Mouse (Mus musculus) forebrain, embryonic 16.5 days (tissue): ENCODE measurements around the gene Ndufa1. TPM values are rescaled to one million over a fixed set of nuclear protein-coding genes. Genes with fewer than 3 reads are reported as not detected.
"Not testable (repeated sequence)": the region's sequence is repeated elsewhere in the genome, so short reads cannot be mapped to it uniquely, and the experiment has no call there.

Experiments used
- ATAC-seq: fragments of 200-750 bp; cut with Nextera tagmentation; 2 replicates; pipeline ENCODE4 v1.8.0; 2017; ENCODE audit warnings: mild to moderate bottlenecking, moderate library complexity
- H3K27ac ChIP-seq: fragments of 300-500 bp; sonication (generic); 2 replicates; pipeline ENCODE4 v1.5.1; 2014; ENCODE audit warnings: low read length, control low read depth
- H3K27me3 ChIP-seq: fragments of 300-500 bp; sonication (generic); replicated peaks from 2 replicates; pipeline ENCODE4 v1.6.1; 2014; ENCODE audit warnings: low read length; ENCODE audit not compliant: control insufficient read depth, insufficient read depth
- H3K36me3 ChIP-seq: fragments of 300-500 bp; sonication (generic); 2 replicates; pipeline ENCODE4 v1.6.1; 2014; ENCODE audit not compliant: control insufficient read depth, insufficient read depth
- H3K4me1 ChIP-seq: fragments of 300-500 bp; sonication (generic); replicated peaks from 2 replicates; pipeline ENCODE4 v1.6.1; 2014; ENCODE audit warnings: low read length; ENCODE audit not compliant: control insufficient read depth, insufficient read depth
- H3K4me2 ChIP-seq: fragments of 300-500 bp; sonication (generic); 2 replicates; pipeline ENCODE4 v1.6.1; 2014; ENCODE audit warnings: mild to moderate bottlenecking, low read length, control low read depth
- H3K4me3 ChIP-seq: fragments of 300-500 bp; sonication (generic); replicated peaks from 2 replicates; pipeline ENCODE4 v1.5.1; 2014; ENCODE audit warnings: mild to moderate bottlenecking, low read length, control low read depth
- H3K9ac ChIP-seq: fragments of 300-500 bp; sonication (generic); replicated peaks from 2 replicates; pipeline ENCODE4 v1.6.1; 2014; ENCODE audit warnings: low read depth, low read length, control low read depth
- H3K9me3 ChIP-seq: fragments of 300-500 bp; sonication (generic); 2 replicates; pipeline ENCODE4 v1.6.1; 2016; ENCODE audit warnings: low read length; ENCODE audit not compliant: control insufficient read depth
- WGBS: fragments of 180-500 bp; shearing (Covaris S2); extraction: QIAGEN DNeasy Blood & Tissue Kit; methylation state at CpG from one replicate; pipeline ENCODE4 v1.1.7; 2014; 5-methylcytosine and 5-hydroxymethylcytosine counted together
- polyA plus RNA-seq: library from polyadenylated mRNA; unstranded; fragments of >200 nt; fragmentation: Nextera tagmentation; extraction: Ambion mirVana; gene quantifications from 2 replicates; pipeline ENCODE4 v1.2.1, GENCODE M21; 2015

The Ndufa1 gene
- polyA plus RNA-seq, 1 experiment from 2014 or later, result 446 TPM

DNA sequence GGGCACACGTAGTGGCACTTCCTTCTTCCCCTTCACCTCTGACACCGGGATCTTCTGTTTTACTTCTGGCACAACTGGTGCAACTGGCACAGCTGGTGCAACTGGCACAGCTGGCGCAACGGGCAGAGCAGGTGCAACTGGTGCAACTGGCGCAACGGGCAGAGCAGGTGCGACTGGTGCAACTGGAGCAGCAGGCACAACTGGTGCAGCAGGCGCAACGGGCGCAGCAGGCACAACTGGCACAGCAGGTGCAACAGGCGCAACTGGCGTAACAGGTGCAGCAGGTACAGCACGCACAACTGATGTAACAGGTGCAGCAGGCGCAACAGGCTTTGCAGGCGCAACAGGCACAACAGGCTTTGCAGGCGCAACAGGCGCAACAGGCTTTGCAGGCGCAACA, 27.8 kb downstream of the Ndufa1 start:
- Histone ChIP-seq H3K27ac (no peak overlapping the region), H3K27me3 (no peaks in the 10 kb centered on the region), H3K4me3 (no peak overlapping the region), H3K9ac (no peak overlapping the region), H3K4me2 (no peak overlapping the region), H3K9me3 (no peaks in the 10 kb centered on the region), H3K4me1 (no peaks in the 10 kb centered on the region), H3K36me3 (no peaks in the 10 kb centered on the region)
- ATAC-seq, result no peak
- 72% methylated on average over 18 of the region's 18 CpGs for WGBS

- WGBS, result 72% methylated on average over 10 of the region's 10 CpGs
- no peak for ATAC-seq
- no peaks in the 10 kb centered on the region for H3K36me3 ChIP-seq
- H3K9ac ChIP-seq, result no peak overlapping the region
- H3K4me2 ChIP-seq, result no peak overlapping the region
- H3K4me1 ChIP-seq, result no peaks in the 10 kb centered on the region
- no peaks in the 10 kb centered on the region for H3K9me3 ChIP-seq
- H3K27ac ChIP-seq, result no peak overlapping the region
- no peak overlapping the region for H3K4me3 ChIP-seq
- no peaks in the 10 kb centered on the region for H3K27me3 ChIP-seq
These were observed 29.8 kb downstream of the Ndufa1 start for GRCm38 (mm10) chrX:37161169-37161568.

DNA sequence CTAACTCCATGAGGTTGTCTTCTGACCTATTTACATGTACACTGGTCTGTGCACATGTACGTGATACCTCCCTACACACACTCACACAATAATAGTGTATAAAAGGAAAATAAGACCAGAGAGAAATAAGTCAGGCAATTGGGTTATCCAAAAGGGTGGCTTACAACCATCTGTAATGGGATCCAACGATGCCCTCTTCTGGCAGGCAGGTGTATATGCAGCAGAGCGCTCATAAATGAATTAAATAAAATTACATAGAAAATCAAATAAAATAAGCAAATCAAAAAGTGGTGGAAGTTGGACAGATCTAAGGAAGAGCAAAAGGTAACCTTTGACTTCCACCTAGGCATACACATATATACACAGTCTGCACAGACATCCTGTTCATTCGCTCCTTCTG, 33.1 kb downstream of the Ndufa1 start:
- Histone ChIP-seq H3K9ac (no peak overlapping the region), H3K4me2 (no peak overlapping the region), H3K9me3 (no peaks in the 10 kb centered on the region), H3K27me3 (no peaks in the 10 kb centered on the region), H3K27ac (no peak overlapping the region), H3K36me3 (no peaks in the 10 kb centered on the region), H3K4me1 (no peaks in the 10 kb centered on the region), H3K4me3 (no peak overlapping the region)
- ATAC-seq, result no peak
- 60% methylated on average over 4 of the region's 4 CpGs for WGBS

DNA sequence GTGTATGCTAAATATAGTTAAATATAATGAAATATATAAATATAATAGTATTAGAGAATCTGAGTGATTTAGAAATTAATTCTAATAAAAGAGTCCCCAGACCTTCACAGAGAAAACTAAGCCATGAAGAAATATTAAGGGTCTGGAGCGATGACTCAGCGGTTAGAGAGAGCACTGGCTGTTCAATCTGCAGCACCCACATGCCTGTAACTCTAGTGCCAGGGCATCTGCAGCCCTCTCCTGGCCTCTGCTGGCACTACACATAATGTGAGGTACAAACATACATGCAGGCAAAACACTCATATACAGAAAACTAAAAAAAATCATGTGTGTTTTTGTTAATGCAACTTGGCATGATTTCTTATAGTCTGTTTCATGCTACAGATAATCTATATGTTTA, 46.0 kb downstream of the Ndufa1 start:
- ATAC-seq, result no peak

DNA sequence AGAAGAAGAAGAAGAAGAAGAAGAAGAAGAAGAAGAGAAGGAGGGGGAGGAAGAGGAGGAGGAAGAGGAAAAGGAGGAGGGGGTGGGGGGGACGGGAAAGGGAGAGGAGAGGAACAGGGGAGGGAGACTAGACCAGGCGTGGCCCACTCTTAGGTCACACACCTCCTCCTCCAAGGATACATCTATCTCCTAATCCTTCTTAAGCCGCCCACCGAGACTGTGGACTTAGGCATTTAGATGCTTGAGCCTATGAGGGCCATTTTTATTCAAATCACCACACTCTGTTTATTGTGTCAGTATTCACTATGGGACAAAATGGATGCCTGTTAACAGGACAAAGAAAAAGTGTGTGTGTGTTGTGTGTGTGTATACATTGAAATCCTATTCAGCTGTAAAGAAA, 46.5 kb downstream of the Ndufa1 start:
- ATAC-seq, H3K27ac ChIP-seq, H3K4me2 ChIP-seq, H3K36me3 ChIP-seq, H3K9ac ChIP-seq, H3K27me3 ChIP-seq, H3K4me1 ChIP-seq, H3K4me3 ChIP-seq, H3K9me3 ChIP-seq: not testable (repeated sequence)
- no CpG with 5 or more reads among the region's 4 CpGs for WGBS

More for the DNA sequence above, 46.0 kb downstream of the Ndufa1 start:
- Histone ChIP-seq H3K27ac (no peak overlapping the region), H3K9me3 (no peaks in the 10 kb centered on the region), H3K9ac (no peak overlapping the region), H3K27me3 (no peaks in the 10 kb centered on the region), H3K36me3 (peaks cover 7% of the 10 kb centered on the region), H3K4me1 (no peaks in the 10 kb centered on the region), H3K4me3 (no peak overlapping the region), H3K4me2 (no peak overlapping the region)
- WGBS, result 97% methylated on average over 2 of the region's 2 CpGs

DNA sequence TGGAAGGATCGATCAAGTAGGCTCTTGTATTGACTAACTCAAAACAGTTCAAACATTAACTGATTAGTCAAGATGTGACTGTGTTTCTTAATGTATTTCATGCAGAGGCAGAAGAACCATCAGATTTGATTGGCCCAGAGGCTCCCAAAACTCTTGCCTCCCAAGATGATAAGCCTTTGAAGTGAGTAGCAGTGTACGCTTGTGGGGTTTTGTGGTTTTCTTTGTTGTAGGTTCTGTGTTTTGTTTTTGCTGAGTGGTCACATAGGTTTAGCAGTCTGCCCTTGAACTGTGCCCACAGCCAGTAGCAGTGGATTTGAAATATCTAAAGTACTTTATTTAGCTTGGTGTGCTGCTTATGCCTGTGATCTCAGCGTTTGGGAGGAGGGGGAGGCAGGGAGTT, 49.2 kb downstream of the Ndufa1 start:
- Histone ChIP-seq H3K9me3 (no peaks in the 10 kb centered on the region), H3K4me1 (no peaks in the 10 kb centered on the region), H3K4me2 (no peak overlapping the region), H3K27me3 (no peaks in the 10 kb centered on the region), H3K4me3 (no peak overlapping the region), H3K27ac (no peak overlapping the region), H3K36me3 (0 out of 2 replicates have a peak, but pooled peaks cover 5% of the 10 kb centered on the region), H3K9ac (no peak overlapping the region)
- whole genome bisulfite sequencing, result 90% methylated on average over 3 of the region's 3 CpGs
- no peak for ATAC-seq

Other genes starting within 250 kb of the Ndufa1 start
- 60.8 and 62.7 TPM in 2 replicates for gene Sept6, start 199.4 kb downstream of the Ndufa1 start, polyA plus RNA-seq
- gene Sowahd, start 142.3 kb downstream of the Ndufa1 start, polyA plus RNA-seq, result not detected in 2 replicates
- 261 and 301 TPM in 2 replicates for gene Rpl39, start 105.8 kb downstream of the Ndufa1 start, polyA plus RNA-seq
- gene Upf3b, start 80.8 kb downstream of the Ndufa1 start, polyA plus RNA-seq, result 25.1 and 29.7 TPM in 2 replicates
- gene Nkap, start 64.4 kb downstream of the Ndufa1 start, polyA plus RNA-seq, result 17.4 and 21.3 TPM in 2 replicates
- gene Akap14, start 22.3 kb downstream of the Ndufa1 start, polyA plus RNA-seq, result 0.15 TPM in 1 of 2 replicates, not detected in the other
- 15.7 TPM in 2 replicates for gene Rnf113a1, start 82 bp upstream of the Ndufa1 start, polyA plus RNA-seq
- gene Gm9, start 19.9 kb upstream of the Ndufa1 start, polyA plus RNA-seq, result not detected in 2 replicates
- gene Rhox1, start 31.1 kb upstream of the Ndufa1 start, polyA plus RNA-seq, result not detected in 2 replicates
- not detected in 2 replicates for gene Rhox2a, start 53.8 kb upstream of the Ndufa1 start, polyA plus RNA-seq
- not detected in 2 replicates for gene Rhox3a, start 58.8 kb upstream of the Ndufa1 start, polyA plus RNA-seq
- not detected in 2 replicates for gene Rhox4a, start 74.2 kb upstream of the Ndufa1 start, polyA plus RNA-seq
- gene Rhox3a2, start 188.9 kb upstream of the Ndufa1 start, polyA plus RNA-seq, result not detected in 2 replicates
- not detected in 2 replicates for gene Rhox4a2, start 199.7 kb upstream of the Ndufa1 start, polyA plus RNA-seq
- not detected in 2 replicates for gene Rhox2b, start 220.9 kb upstream of the Ndufa1 start, polyA plus RNA-seq
- gene Rhox4b, start 241.3 kb upstream of the Ndufa1 start, polyA plus RNA-seq, result not detected in 2 replicates